Mouse (Mus musculus): ENCODE results near the gene Tmem211. TPM values are rescaled to one million over a fixed set of nuclear protein-coding genes. Genes with fewer than 3 reads are reported as not detected.

Gene Tmem211
- total RNA-seq, 1 experiment, result 0.22 TPM

- no peaks in the 10 kb centered on the region for H3K36me3 ChIP-seq (ENCODE audit: control insufficient read depth, insufficient read depth, low read length, poor library complexity, severe bottlenecking)
- no peak overlapping the region for H3K4me3 ChIP-seq (ENCODE audit: insufficient read depth in 1 of 2, low read depth in 1 of 2, low read length in 2 of 2, poor library complexity in 1 of 2, severe bottlenecking in 1 of 2)
- no peak overlapping the region for H3K27ac ChIP-seq (ENCODE audit: insufficient read depth, low read depth, low read length, poor library complexity, severe bottlenecking)
- H3K9me3 ChIP-seq (ENCODE audit: control insufficient read depth, insufficient read depth, low read depth, low read length), result no peaks in the 10 kb centered on the region
- DNase-seq (ENCODE audit: low read depth, low spot score), result no peak
- H3K4me1 ChIP-seq (ENCODE audit: control insufficient read depth in 2 of 2, insufficient read depth in 2 of 2, low read length in 2 of 2, poor library complexity in 1 of 2), result peaks cover 0 to 15% of the 10 kb centered on the region in 2 experiments; a peak in 1 of 4 replicates
- H3K9ac ChIP-seq (ENCODE audit: insufficient read depth, low read depth, low read length, poor library complexity, severe bottlenecking), result no peak overlapping the region
- TF ChIP-seq ZC3H11A (IDR thresholded peaks at IDR 0.05; ENCODE audit: borderline replicate concordance, low read depth, low read length) (no peak), CHD2 (IDR thresholded peaks at IDR 0.05; ENCODE audit: low read depth, low read length) (no peak), MAFK (IDR thresholded peaks at IDR 0.05; ENCODE audit: insufficient read depth, low read depth, low read length) (no peak), ZNF384 (IDR thresholded peaks at IDR 0.05; ENCODE audit: low read depth, low read length) (no peak), HCFC1 (IDR thresholded peaks at IDR 0.05; ENCODE audit: borderline replicate concordance, insufficient read depth, low read length) (no peak)
- in situ Hi-C loops (cut with MboI; ENCODE audit: low sequenced_read_pairs in 2 of 2, unreplicated experiment in 2 of 2), result no loop called here
These were observed 61.8 kb downstream of the Tmem211 start for GRCm38 (mm10) chr5:113288490-113288889.

Other genes with a start within 250 kb of the Tmem211 start
- gene Grk3, start 211.1 kb upstream of the Tmem211 start, total RNA-seq (2012; rRNA removed), result 4.2 and 4.5 TPM in 2 replicates
- not detected in 2 replicates for gene Crybb2, start 156.8 kb upstream of the Tmem211 start, total RNA-seq (2012; rRNA removed)
- gene Crybb3, start 145.3 kb upstream of the Tmem211 start, total RNA-seq (2012; rRNA removed), result 0.42 and 1.2 TPM in 2 replicates
- 12.3 and 15.9 TPM in 2 replicates for gene 2900026A02Rik, start 5.7 kb upstream of the Tmem211 start, total RNA-seq (2012; rRNA removed)
- gene Sgsm1, start 83.9 kb downstream of the Tmem211 start, total RNA-seq (2012; rRNA removed), result 7.1 and 11.6 TPM in 2 replicates
- gene Aym1, start 130.4 kb downstream of the Tmem211 start, total RNA-seq (2012; rRNA removed), result 1.3 TPM in 1 of 2 replicates, not detected in the other

Measured in ES-E14 (cell line).